In genomic region chr7:43672581-43673260, GRCm38 (mm10) we compare ENCODE assay signal across 8 mouse cellular contexts. TPM values are rescaled to one million over a fixed set of nuclear protein-coding genes. Genes with fewer than 3 reads are reported as not detected.
DNase-seq lines count a peak whose midpoint lies in the region; ATAC-seq and TF ChIP-seq lines count a peak whose summit lies in the region.

No protein-coding gene starts in this region.

- ATAC-seq in heart, embryonic 13.5 days (ENCODE audit: extremely low read depth, insufficient number of reproducible peaks, low FRiP score, low TSS enrichment): no peak
- peak; percentile 20 for ATAC-seq in hindbrain, embryonic 15.5 days (ENCODE audit: low FRiP score, low read depth)
- no peak for ATAC-seq in liver, postnatal 0 days

- peak overlapping the region; percentile 83 for H3K4me3 ChIP-seq in heart, embryonic 13.5 days
- H3K4me3 ChIP-seq in brown adipose tissue, adult 24 weeks (ENCODE audit: insufficient read depth, low read depth, low read length): peak overlapping the region; percentile 87
- H3K4me3 ChIP-seq in hindbrain, embryonic 15.5 days: peak overlapping the region; percentile 55
- H3K4me3 ChIP-seq in liver, postnatal 0 days (ENCODE audit: low read depth, low read length): peak overlapping the region; percentile 66

- WGBS in heart, embryonic 13.5 days: 18% methylated on average over 10 of the region's 10 CpGs
- 18% methylated on average over 10 of the region's 10 CpGs for WGBS in hindbrain, embryonic 15.5 days
- 17% methylated on average over 10 of the region's 10 CpGs for WGBS in liver, postnatal 0 days (ENCODE audit: insufficient replicate concordance)

- peaks cover 38% of the 10 kb centered on the region for H3K36me3 ChIP-seq in heart, embryonic 13.5 days
- peaks cover 30% of the 10 kb centered on the region for H3K36me3 ChIP-seq in hindbrain, embryonic 15.5 days
- H3K36me3 ChIP-seq in liver, postnatal 0 days (replicated peaks; ENCODE audit: insufficient read depth, low read length): peaks cover 24% of the 10 kb centered on the region

- H3K9ac ChIP-seq in heart, embryonic 13.5 days: peak overlapping the region; percentile 89
- H3K9ac ChIP-seq in hindbrain, embryonic 15.5 days: peak overlapping the region; percentile 58
- H3K9ac ChIP-seq in liver, postnatal 0 days (replicated peaks): peak overlapping the region; percentile 67

- peaks cover 8% of the 10 kb centered on the region for H3K4me1 ChIP-seq in heart, embryonic 13.5 days
- peaks cover 7% of the 10 kb centered on the region for H3K4me1 ChIP-seq in brown adipose tissue, adult 24 weeks (ENCODE audit: control insufficient read depth, insufficient read depth, insufficient read length, low read length)
- peaks cover 8% of the 10 kb centered on the region for H3K4me1 ChIP-seq in hindbrain, embryonic 15.5 days (replicated peaks)
- H3K4me1 ChIP-seq in liver, postnatal 0 days (ENCODE audit: insufficient read depth): peaks cover 11% of the 10 kb centered on the region

- no peaks in the 10 kb centered on the region for H3K27me3 ChIP-seq in heart, embryonic 13.5 days (replicated peaks)
- H3K27me3 ChIP-seq in hindbrain, embryonic 15.5 days: no peaks in the 10 kb centered on the region
- H3K27me3 ChIP-seq in liver, postnatal 0 days (ENCODE audit: insufficient read depth, low read length): no peaks in the 10 kb centered on the region

- H3K4me2 ChIP-seq in heart, embryonic 13.5 days: peak overlapping the region; percentile 87
- H3K4me2 ChIP-seq in hindbrain, embryonic 15.5 days: peak overlapping the region; percentile 79
- peak overlapping the region; percentile 74 for H3K4me2 ChIP-seq in liver, postnatal 0 days (ENCODE audit: low read depth, low read length)

- DNase-seq in heart, postnatal 14 days: no peak
- DNase-seq in liver, postnatal 0 days: no peak
- peak; percentile 27 for DNase-seq in ovary, postnatal 14 days (ENCODE audit: low spot score)
- DNase-seq in thymus, postnatal 0 days (ENCODE audit: low spot score): no peak
- no peak for DNase-seq in thymus, postnatal 25 days

- intact Hi-C loops in heart, postnatal 14 days (cut with DNase I): loop anchor here (5.0 kb wide), 2 partner anchors 95 to 230 kb away; partner anchors contain the start of genes Cldnd2, Etfb, Gm45233 and Zfp719

- H3K9me3 ChIP-seq in heart, embryonic 13.5 days: 0 out of 2 replicates have a peak, but pooled peaks cover 1% of the 10 kb centered on the region
- H3K9me3 ChIP-seq in hindbrain, embryonic 15.5 days: no peaks in the 10 kb centered on the region
- H3K9me3 ChIP-seq in liver, postnatal 0 days (ENCODE audit: low read length): no peaks in the 10 kb centered on the region

- 0 out of 2 replicates have a peak overlapping the region, but pooled peaks have one; percentile 12 for H3K27ac ChIP-seq in heart, embryonic 13.5 days (replicated peaks)
- no peak overlapping the region; the same call in 1 of the 2 replicates for H3K27ac ChIP-seq in brown adipose tissue, adult 24 weeks (replicated peaks; ENCODE audit: low read depth, low read length)
- H3K27ac ChIP-seq in hindbrain, embryonic 15.5 days (replicated peaks): peak overlapping the region; percentile 66
- no peak overlapping the region for H3K27ac ChIP-seq in liver, postnatal 0 days (ENCODE audit: low read depth)

- TF ChIP-seq EP300 in liver, postnatal 0 days (IDR thresholded peaks at IDR 0.05; ENCODE audit: low read depth): no peak

- no peak for TF ChIP-seq CTCF in liver, postnatal 0 days (IDR thresholded peaks at IDR 0.05; ENCODE audit: low read depth)

RNA-seq across cellular contexts. Expression of gene Ctu1, which starts 0.9 kb away (rescaled TPM):
- 6.3 and 6.8 TPM in 2 replicates for polyA plus RNA-seq in heart, embryonic 13.5 days (2015; fragmentation: Nextera tagmentation; extraction: Ambion mirVana)
- total RNA-seq in heart, postnatal 14 days (2021): 1 to 10 TPM; 3.9 to 4.0 TPM
- polyA plus RNA-seq in brown adipose tissue, adult 24 weeks (2012; ENCODE audit: insufficient read depth, insufficient read length, missing spikeins): 1.7 and 2.5 TPM in 2 replicates
- 21.4 and 21.5 TPM in 2 replicates for polyA plus RNA-seq in hindbrain, embryonic 15.5 days (2015; fragmentation: Nextera tagmentation; extraction: Ambion mirVana)
- 3.2 and 4.5 TPM in 2 replicates for polyA plus RNA-seq in liver, postnatal 0 days (2015; fragmentation: Nextera tagmentation; extraction: Ambion mirVana)
- polyA plus RNA-seq in thymus, postnatal 0 days (2015; fragmentation: Nextera tagmentation; extraction: Ambion mirVana): 11.7 and 12.9 TPM in 2 replicates

RNA-seq across cellular contexts. Expression of gene Siglece, which starts 12.8 kb away (rescaled TPM):
- polyA plus RNA-seq in heart, embryonic 13.5 days (2015; fragmentation: Nextera tagmentation; extraction: Ambion mirVana): 0.41 and 0.52 TPM in 2 replicates
- total RNA-seq in heart, postnatal 14 days (2021): 1 to 10 TPM; 1.2 TPM
- polyA plus RNA-seq in brown adipose tissue, adult 24 weeks (2012; ENCODE audit: insufficient read depth, insufficient read length, missing spikeins): 1.3 and 2.7 TPM in 2 replicates
- polyA plus RNA-seq in hindbrain, embryonic 15.5 days (2015; fragmentation: Nextera tagmentation; extraction: Ambion mirVana): 0.33 and 0.36 TPM in 2 replicates
- polyA plus RNA-seq in liver, postnatal 0 days (2015; fragmentation: Nextera tagmentation; extraction: Ambion mirVana): 5.1 and 5.8 TPM in 2 replicates
- 0.43 and 0.73 TPM in 2 replicates for polyA plus RNA-seq in thymus, postnatal 0 days (2015; fragmentation: Nextera tagmentation; extraction: Ambion mirVana)

RNA-seq across cellular contexts. Expression of gene Klk14, which starts 17.5 kb away (rescaled TPM):
- polyA plus RNA-seq in heart, embryonic 13.5 days (2015; fragmentation: Nextera tagmentation; extraction: Ambion mirVana): not detected in 2 replicates
- not detected for total RNA-seq in heart, postnatal 14 days (2021)
- not detected in 2 replicates for polyA plus RNA-seq in brown adipose tissue, adult 24 weeks (2012; ENCODE audit: insufficient read depth, insufficient read length, missing spikeins)
- polyA plus RNA-seq in hindbrain, embryonic 15.5 days (2015; fragmentation: Nextera tagmentation; extraction: Ambion mirVana): not detected in 2 replicates
- not detected in 2 replicates for polyA plus RNA-seq in liver, postnatal 0 days (2015; fragmentation: Nextera tagmentation; extraction: Ambion mirVana)
- 0.17 and 0.18 TPM in 2 replicates for polyA plus RNA-seq in thymus, postnatal 0 days (2015; fragmentation: Nextera tagmentation; extraction: Ambion mirVana)

RNA-seq across cellular contexts. Expression of gene Ceacam18, which starts 38.2 kb away (rescaled TPM):
- polyA plus RNA-seq in heart, embryonic 13.5 days (2015; fragmentation: Nextera tagmentation; extraction: Ambion mirVana): not detected in 2 replicates
- not detected for total RNA-seq in heart, postnatal 14 days (2021)
- polyA plus RNA-seq in brown adipose tissue, adult 24 weeks (2012; ENCODE audit: insufficient read depth, insufficient read length, missing spikeins): not detected in 2 replicates
- polyA plus RNA-seq in hindbrain, embryonic 15.5 days (2015; fragmentation: Nextera tagmentation; extraction: Ambion mirVana): 0.08 TPM in 2 replicates
- 0.14 TPM in 1 of 2 replicates, not detected in the other for polyA plus RNA-seq in liver, postnatal 0 days (2015; fragmentation: Nextera tagmentation; extraction: Ambion mirVana)
- polyA plus RNA-seq in thymus, postnatal 0 days (2015; fragmentation: Nextera tagmentation; extraction: Ambion mirVana): 0.29 and 0.71 TPM in 2 replicates

RNA-seq across cellular contexts. Expression of gene Klk13, which starts 39.6 kb away (rescaled TPM):
- 0.20 TPM in 1 of 2 replicates, not detected in the other for polyA plus RNA-seq in heart, embryonic 13.5 days (2015; fragmentation: Nextera tagmentation; extraction: Ambion mirVana)
- not detected for total RNA-seq in heart, postnatal 14 days (2021)
- polyA plus RNA-seq in brown adipose tissue, adult 24 weeks (2012; ENCODE audit: insufficient read depth, insufficient read length, missing spikeins): not detected in 2 replicates
- 0.17 and 0.18 TPM in 2 replicates for polyA plus RNA-seq in hindbrain, embryonic 15.5 days (2015; fragmentation: Nextera tagmentation; extraction: Ambion mirVana)
- polyA plus RNA-seq in liver, postnatal 0 days (2015; fragmentation: Nextera tagmentation; extraction: Ambion mirVana): not detected in 2 replicates
- 0.36 and 0.49 TPM in 2 replicates for polyA plus RNA-seq in thymus, postnatal 0 days (2015; fragmentation: Nextera tagmentation; extraction: Ambion mirVana)

Comparison
In these comparisons a context has a peak if more than half of its experiments do, and no peak if none do; other contexts are left out.
1. H3K27ac ChIP-seq: peak in heart, embryonic 13.5 days (single experiment) and hindbrain, embryonic 15.5 days (single experiment); none in brown adipose tissue, adult 24 weeks (single experiment) and liver, postnatal 0 days (single experiment).
2. Peak in every context shown above with its lines, with median percentiles within 50 percentile points of each other: H3K4me2 ChIP-seq, H3K4me3 ChIP-seq and H3K9ac ChIP-seq.